ENCODE assay signal across 25 mouse cellular contexts in genomic region chr2:50180423-50180822, GRCm38 (mm10).
A peak's percentile ranks its signal among the peaks of the same experiment; 100 is the strongest.
DNase-seq lines count a peak whose midpoint lies in the region; ATAC-seq lines count a peak whose summit lies in the region.
"Had no signal": no experiment of that assay in that cellular context is flagged by ENCODE, and none has a peak within 500 bp of the region (broad histone marks: within the 10 kb centered on the region; RNA-seq: fewer than 3 reads in every experiment).

No protein-coding gene starts in this region.

- H3K36me3 ChIP-seq in intestine, embryonic 14.5 days (ENCODE audit: control insufficient read depth, insufficient read depth, low read length) = no peaks in the 10 kb centered on the region
- no peaks in the 10 kb centered on the region for H3K36me3 ChIP-seq in intestine, embryonic 15.5 days
- no peaks in the 10 kb centered on the region for H3K36me3 ChIP-seq in stomach, embryonic 16.5 days (ENCODE audit: control insufficient read depth, insufficient read depth, low read length)
- H3K36me3 ChIP-seq in midbrain, embryonic 10.5 days = no peaks in the 10 kb centered on the region
- H3K36me3 ChIP-seq: embryonic facial prominence, embryonic 10.5 days; embryonic facial prominence, embryonic 13.5 days; forebrain, embryonic 12.5 days; forebrain, embryonic 15.5 days; hindbrain, embryonic 13.5 days had no signal

- H3K4me2 ChIP-seq in intestine, embryonic 14.5 days (ENCODE audit: low read length) = no peak overlapping the region
- H3K4me2 ChIP-seq in intestine, embryonic 15.5 days (replicated peaks) = no peak overlapping the region
- no peak overlapping the region for H3K4me2 ChIP-seq in stomach, embryonic 16.5 days (ENCODE audit: low read depth, low read length)
- H3K4me2 ChIP-seq: embryonic facial prominence, embryonic 13.5 days; forebrain, embryonic 12.5 days; forebrain, embryonic 15.5 days; heart, embryonic 11.5 days; hindbrain, embryonic 13.5 days had no signal

- peak; percentile 83 for ATAC-seq in intestine, embryonic 14.5 days (replicated peaks; ENCODE audit: low FRiP score, low TSS enrichment, low read depth)
- peak; percentile 93 for ATAC-seq in intestine, embryonic 15.5 days
- ATAC-seq in stomach, embryonic 16.5 days (ENCODE audit: insufficient read depth, low FRiP score) = peak; percentile 40; the same call in 1 of the 2 replicates
- ATAC-seq: activated CD4-positive, CD25-positive, alpha-beta regulatory T cell, adult 4 months; CD4-positive, CD25-positive, alpha-beta regulatory T cell, adult 4 months; forebrain, embryonic 15.5 days; hindbrain, embryonic 16.5 days had no signal

- 75% methylated on average over 3 of the region's 3 CpGs for WGBS in intestine, embryonic 14.5 days
- WGBS in intestine, embryonic 15.5 days = 66% methylated on average over 3 of the region's 3 CpGs
- 81% methylated on average over 3 of the region's 3 CpGs for WGBS in stomach, embryonic 16.5 days
- WGBS in midbrain, embryonic 10.5 days = 96% methylated on average over 3 of the region's 3 CpGs

- H3K27ac ChIP-seq in intestine, embryonic 14.5 days (ENCODE audit: low read depth) = no peak overlapping the region
- no peak overlapping the region for H3K27ac ChIP-seq in intestine, embryonic 15.5 days
- H3K27ac ChIP-seq in stomach, embryonic 16.5 days (ENCODE audit: low read length) = no peak overlapping the region
- H3K27ac ChIP-seq in midbrain, embryonic 10.5 days (replicated peaks) = no peak overlapping the region
- H3K27ac ChIP-seq: embryonic facial prominence, embryonic 10.5 days; embryonic facial prominence, embryonic 13.5 days; forebrain, embryonic 12.5 days; forebrain, embryonic 15.5 days; hindbrain, embryonic 13.5 days had no signal

- DNase-seq in intestine, embryonic 14.5 days (ENCODE audit: low spot score) = no peak
- no peak for DNase-seq in gastrocnemius, adult 18-20 months (ENCODE audit: low spot score)
- no peak for DNase-seq in midbrain, embryonic 10.5 days (ENCODE audit: low spot score)
- no peak for DNase-seq in left cerebral cortex, adult 9 months (ENCODE audit: low spot score in 2 of 2)
- DNase-seq: adrenal gland, adult 8-10 months; adrenal gland, postnatal 25 days; cerebellum, adult 11-12 months; cerebellum, adult 8-10 months; cerebellum, postnatal 36 days; embryo, embryonic 11 days; gastrocnemius, postnatal 10 days; gastrocnemius, postnatal 36 days; heart, adult 11 months had no signal

- peaks cover 8% of the 10 kb centered on the region for H3K4me1 ChIP-seq in intestine, embryonic 14.5 days (replicated peaks; ENCODE audit: control insufficient read depth, insufficient read depth, low read length)
- peaks cover 8% of the 10 kb centered on the region; the same call in 1 of the 2 replicates for H3K4me1 ChIP-seq in intestine, embryonic 15.5 days (replicated peaks)
- H3K4me1 ChIP-seq in stomach, embryonic 16.5 days (ENCODE audit: control insufficient read depth, insufficient read depth, low read length) = 0 out of 2 replicates have a peak, but pooled peaks cover 3% of the 10 kb centered on the region
- peaks cover 8% of the 10 kb centered on the region for H3K4me1 ChIP-seq in midbrain, embryonic 10.5 days
- H3K4me1 ChIP-seq: hindbrain, embryonic 13.5 days had no signal

- no peaks in the 10 kb centered on the region for H3K9me3 ChIP-seq in intestine, embryonic 14.5 days (ENCODE audit: control insufficient read depth, low read length)
- no peaks in the 10 kb centered on the region for H3K9me3 ChIP-seq in intestine, embryonic 15.5 days
- H3K9me3 ChIP-seq in stomach, embryonic 16.5 days (replicated peaks; ENCODE audit: control insufficient read depth, low read length) = no peaks in the 10 kb centered on the region
- H3K9me3 ChIP-seq in midbrain, embryonic 10.5 days (replicated peaks) = no peaks in the 10 kb centered on the region
- H3K9me3 ChIP-seq: embryonic facial prominence, embryonic 10.5 days; embryonic facial prominence, embryonic 13.5 days; forebrain, embryonic 12.5 days; forebrain, embryonic 15.5 days; hindbrain, embryonic 13.5 days had no signal

- no peaks in the 10 kb centered on the region for H3K27me3 ChIP-seq in intestine, embryonic 14.5 days (replicated peaks; ENCODE audit: control insufficient read depth, insufficient read depth, low read length)
- H3K27me3 ChIP-seq in intestine, embryonic 15.5 days (replicated peaks) = no peaks in the 10 kb centered on the region
- no peaks in the 10 kb centered on the region for H3K27me3 ChIP-seq in stomach, embryonic 16.5 days (ENCODE audit: control insufficient read depth, insufficient read depth, low read length)
- H3K27me3 ChIP-seq in midbrain, embryonic 10.5 days (ENCODE audit: low read depth, poor library complexity, severe bottlenecking) = no peaks in the 10 kb centered on the region
- H3K27me3 ChIP-seq: embryonic facial prominence, embryonic 13.5 days; forebrain, embryonic 12.5 days; forebrain, embryonic 15.5 days; hindbrain, embryonic 13.5 days had no signal

- no peak overlapping the region for H3K9ac ChIP-seq in intestine, embryonic 14.5 days (ENCODE audit: low read length)
- H3K9ac ChIP-seq in intestine, embryonic 15.5 days = no peak overlapping the region
- no peak overlapping the region for H3K9ac ChIP-seq in stomach, embryonic 16.5 days (ENCODE audit: low read length)
- H3K9ac ChIP-seq: embryonic facial prominence, embryonic 13.5 days; forebrain, embryonic 12.5 days; forebrain, embryonic 15.5 days; hindbrain, embryonic 13.5 days had no signal

- H3K4me3 ChIP-seq in intestine, embryonic 14.5 days (ENCODE audit: low read depth, low read length) = no peak overlapping the region
- no peak overlapping the region for H3K4me3 ChIP-seq in intestine, embryonic 15.5 days (replicated peaks)
- H3K4me3 ChIP-seq in stomach, embryonic 16.5 days (replicated peaks; ENCODE audit: low read length) = no peak overlapping the region
- no peak overlapping the region for H3K4me3 ChIP-seq in midbrain, embryonic 10.5 days
- H3K4me3 ChIP-seq: embryonic facial prominence, embryonic 10.5 days; embryonic facial prominence, embryonic 13.5 days; erythroblast, embryonic 14.5 days; forebrain, embryonic 12.5 days; forebrain, embryonic 15.5 days; hindbrain, embryonic 13.5 days had no signal

Comparison
In these comparisons a context has a peak if more than half of its experiments do, and no peak if none do; other contexts are left out.
1. ATAC-seq: peak in every context shown above with its lines; median percentile 93 in intestine, embryonic 15.5 days; 83 in intestine, embryonic 14.5 days; 40 in stomach, embryonic 16.5 days.